9 mouse cellular contexts compared by ENCODE assay signal in the genomic region with DNA sequence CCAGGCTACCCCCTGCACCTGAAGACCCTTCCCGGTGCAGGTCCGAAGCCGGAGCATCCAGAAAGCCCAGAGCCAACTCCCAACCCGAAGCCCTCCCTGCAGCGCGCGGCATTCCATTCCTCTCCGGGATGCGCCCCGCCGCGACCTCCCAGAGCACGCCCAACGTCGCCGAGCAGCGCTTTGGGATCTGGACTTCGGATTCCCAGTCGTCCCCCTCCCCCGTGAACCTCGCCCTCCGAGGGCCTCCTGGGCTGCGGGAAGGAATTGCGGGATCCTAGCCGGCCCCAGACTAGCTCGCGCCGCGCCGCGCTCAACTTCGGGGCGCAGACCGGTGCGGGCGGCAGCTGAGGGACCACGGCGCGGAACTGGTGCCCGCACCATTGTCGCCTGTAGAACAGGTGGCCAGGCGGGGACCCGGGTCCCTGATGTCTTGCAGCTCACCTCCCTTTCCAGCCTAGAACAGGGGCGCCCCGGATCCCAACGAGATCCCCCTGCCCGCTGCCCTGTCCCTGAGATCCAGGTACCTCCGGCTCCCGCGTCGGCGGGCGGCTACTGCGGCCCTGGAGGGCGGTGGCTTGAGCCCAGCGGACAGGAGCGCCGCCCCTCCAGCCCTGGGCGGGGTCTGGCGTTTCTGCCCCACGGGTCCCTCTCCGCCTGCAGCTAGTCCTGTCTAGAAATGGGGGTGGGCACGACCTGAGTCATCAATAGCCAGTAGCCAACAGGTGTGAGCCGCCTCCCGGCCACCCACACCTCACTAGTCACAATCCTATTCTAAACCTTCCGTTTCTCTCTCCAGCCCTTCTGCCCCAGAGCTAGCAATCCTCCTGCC. TPM values are rescaled to one million over a fixed set of nuclear protein-coding genes. Genes with fewer than 3 reads are reported as not detected.
DNase-seq lines count a peak whose midpoint lies in the region; ATAC-seq and TF ChIP-seq lines count a peak whose summit lies in the region.
"Had no signal": no experiment of that assay in that cellular context is flagged by ENCODE, and none has a peak within 500 bp of the region (broad histone marks: within the 10 kb centered on the region; RNA-seq: fewer than 3 reads in every experiment).

A gene (minus strand): TSS at position 599 of the 829 bp plus-strand sequence.

- TF ChIP-seq CTCF in forebrain, postnatal 0 days (IDR thresholded peaks at IDR 0.05; ENCODE audit: low read depth): no peak
- TF ChIP-seq CTCF in midbrain, postnatal 0 days (IDR thresholded peaks at IDR 0.05): no peak

- no peaks in the 10 kb centered on the region for H3K9me3 ChIP-seq in forebrain, postnatal 0 days (ENCODE audit: low read length)
- no peaks in the 10 kb centered on the region for H3K9me3 ChIP-seq in hindbrain, embryonic 11.5 days (ENCODE audit: control insufficient read depth, low read length)
- no peaks in the 10 kb centered on the region; the same call in 1 of the 2 replicates for H3K9me3 ChIP-seq in limb, embryonic 13.5 days
- no peaks in the 10 kb centered on the region for H3K9me3 ChIP-seq in midbrain, postnatal 0 days (ENCODE audit: low read length)

- H3K4me1 ChIP-seq in forebrain, postnatal 0 days (ENCODE audit: insufficient read depth): no peaks in the 10 kb centered on the region
- 0 out of 2 replicates have a peak, but pooled peaks cover 3% of the 10 kb centered on the region for H3K4me1 ChIP-seq in hindbrain, embryonic 11.5 days (replicated peaks; ENCODE audit: control insufficient read depth, insufficient read depth, low read length)
- H3K4me1 ChIP-seq in limb, embryonic 13.5 days: peaks cover 24% of the 10 kb centered on the region
- H3K4me1 ChIP-seq in midbrain, postnatal 0 days (ENCODE audit: insufficient read depth, low read length): no peaks in the 10 kb centered on the region

- WGBS in forebrain, postnatal 0 days: 2% methylated on average over 61 of the region's 66 CpGs
- WGBS in hindbrain, embryonic 11.5 days: 1% methylated on average over 56 of the region's 66 CpGs
- under 1% methylated on average over 65 of the region's 66 CpGs for WGBS in limb, embryonic 13.5 days
- WGBS in midbrain, postnatal 0 days: 2% methylated on average over 51 of the region's 66 CpGs

- peak within 1 kb of the TSS; percentile 46 for H3K9ac ChIP-seq in forebrain, postnatal 0 days
- 0 out of 2 replicates have a peak within 1 kb of the TSS, but pooled peaks have one; percentile 31 for H3K9ac ChIP-seq in hindbrain, embryonic 11.5 days (ENCODE audit: low read depth, low read length)
- H3K9ac ChIP-seq in limb, embryonic 13.5 days: peak within 1 kb of the TSS; percentile 60
- peak within 1 kb of the TSS; percentile 26 for H3K9ac ChIP-seq in midbrain, postnatal 0 days (replicated peaks; ENCODE audit: low read length, poor library complexity, severe bottlenecking)

- ATAC-seq in forebrain, postnatal 0 days: no peak
- ATAC-seq in hindbrain, embryonic 11.5 days (ENCODE audit: low FRiP score): no peak
- ATAC-seq in limb, embryonic 13.5 days (ENCODE audit: low FRiP score, low read depth): no peak
- no peak for ATAC-seq in midbrain, postnatal 0 days (ENCODE audit: low FRiP score)

- peak within 1 kb of the TSS; percentile 46 for H3K4me3 ChIP-seq in forebrain, postnatal 0 days (ENCODE audit: low read depth, low read length)
- peak within 1 kb of the TSS; percentile 43 for H3K4me3 ChIP-seq in hindbrain, embryonic 11.5 days (ENCODE audit: low read depth, low read length)
- peak within 1 kb of the TSS; percentile 56 for H3K4me3 ChIP-seq in limb, embryonic 13.5 days
- peak within 1 kb of the TSS; percentile 46 for H3K4me3 ChIP-seq in midbrain, postnatal 0 days (ENCODE audit: low read depth, low read length)

- H3K4me2 ChIP-seq in forebrain, postnatal 0 days (ENCODE audit: low read depth): peak within 1 kb of the TSS; percentile 78
- peak within 1 kb of the TSS; percentile 87 for H3K4me2 ChIP-seq in hindbrain, embryonic 11.5 days (replicated peaks; ENCODE audit: low read depth, low read length)
- peak within 1 kb of the TSS; percentile 95 for H3K4me2 ChIP-seq in limb, embryonic 13.5 days (replicated peaks)
- peak within 1 kb of the TSS; percentile 79 for H3K4me2 ChIP-seq in midbrain, postnatal 0 days (ENCODE audit: low read depth, low read length, poor library complexity, severe bottlenecking)

- DNase-seq in right cerebral cortex, postnatal 14 days: peak; percentile 16
- DNase-seq in right cerebral cortex, adult 18-20 months: no peak
- DNase-seq in forebrain, postnatal 0 days: no peak
- peak; percentile 58 for DNase-seq in hindbrain, embryonic 11.5 days (ENCODE audit: low spot score)
- no peak for DNase-seq in midbrain, postnatal 0 days (ENCODE audit: low spot score)
- DNase-seq in B cell, adult 2 months: no peak
- no peak for DNase-seq in spleen, postnatal 14 days (ENCODE audit: low spot score in 2 of 2)

- no peak within 1 kb of the TSS for H3K27ac ChIP-seq in forebrain, postnatal 0 days (ENCODE audit: low read depth, low read length)
- no peak within 1 kb of the TSS for H3K27ac ChIP-seq in hindbrain, embryonic 11.5 days (ENCODE audit: low read depth, low read length)
- H3K27ac ChIP-seq in limb, embryonic 13.5 days: no peak within 1 kb of the TSS
- H3K27ac ChIP-seq in midbrain, postnatal 0 days (ENCODE audit: low read depth, low read length): no peak within 1 kb of the TSS

- H3K27me3 ChIP-seq in forebrain, postnatal 0 days (ENCODE audit: insufficient read depth, low read length): peaks cover 24% of the 10 kb centered on the region
- H3K27me3 ChIP-seq in hindbrain, embryonic 11.5 days (ENCODE audit: control insufficient read depth, insufficient read depth, low read length): peaks cover 24% of the 10 kb centered on the region
- H3K27me3 ChIP-seq in limb, embryonic 13.5 days: peaks cover 45% of the 10 kb centered on the region
- H3K27me3 ChIP-seq in midbrain, postnatal 0 days (ENCODE audit: insufficient read depth, low read length): peaks cover 27% of the 10 kb centered on the region

- H3K36me3 ChIP-seq in forebrain, postnatal 0 days (ENCODE audit: insufficient read depth): no peaks in the 10 kb centered on the region
- H3K36me3 ChIP-seq in hindbrain, embryonic 11.5 days (ENCODE audit: control insufficient read depth, insufficient read depth, low read length): no peaks in the 10 kb centered on the region
- no peaks in the 10 kb centered on the region for H3K36me3 ChIP-seq in limb, embryonic 13.5 days
- no peaks in the 10 kb centered on the region for H3K36me3 ChIP-seq in midbrain, postnatal 0 days (ENCODE audit: insufficient read depth, low read length)
- H3K36me3 ChIP-seq: G1E had no signal

RNA-seq across cellular contexts. Expression of the gene that starts here (rescaled TPM):
- total RNA-seq in forebrain, postnatal 0 days (2014; rRNA removed): 3.3 and 11.6 TPM in 2 replicates
- polyA plus RNA-seq in forebrain, postnatal 0 days (2015; fragmentation: Nextera tagmentation; extraction: Ambion mirVana): 3.7 and 4.9 TPM in 2 replicates
- 1.7 and 1.8 TPM in 2 replicates for polyA plus RNA-seq in hindbrain, embryonic 11.5 days (2014; fragmentation: Nextera tagmentation; extraction: Ambion mirVana)
- 1.0 TPM in 2 replicates for polyA plus RNA-seq in limb, embryonic 13.5 days (2015; fragmentation: Nextera tagmentation; extraction: Ambion mirVana)
- total RNA-seq in midbrain, postnatal 0 days (2014; rRNA removed): 7.9 and 8.6 TPM in 2 replicates
- 5.1 and 5.6 TPM in 2 replicates for polyA plus RNA-seq in midbrain, postnatal 0 days (2015; fragmentation: Nextera tagmentation; extraction: Ambion mirVana)
- polyA plus RNA-seq: G1E had no signal

Comparison
In these comparisons a context has a peak if more than half of its experiments do, and no peak if none do; other contexts are left out.
1. DNase-seq: peak in right cerebral cortex, postnatal 14 days (single experiment) and hindbrain, embryonic 11.5 days (single experiment); none in right cerebral cortex, adult 18-20 months (single experiment), forebrain, postnatal 0 days (single experiment), midbrain, postnatal 0 days (single experiment), B cell, adult 2 months (0 of 2) and spleen, postnatal 14 days (0 of 2).
2. Peak in every context shown above with its lines, with median percentiles within 50 percentile points of each other: H3K4me2 ChIP-seq, H3K4me3 ChIP-seq and H3K9ac ChIP-seq.